Mouse (Mus musculus) liver, embryonic 14.5 days (tissue): ENCODE data around the gene Vamp2.

Experiments used
- CTCF ChIP-seq: IDR thresholded peaks from 2 replicates; pipeline ENCODE4 v1.5.1; 2016; ENCODE audit warnings: antibody characterized with exemption, low read depth, control low read depth
- EP300 ChIP-seq: IDR thresholded peaks from 2 replicates; pipeline ENCODE4 v1.6.1; 2016; ENCODE audit warnings: antibody characterized with exemption, low read depth

GRCm38 (mm10) chr11:69125852-69125918 lies 37.4 kb downstream of the Vamp2 start, which contains the start of gene Aloxe3:
- TF ChIP-seq CTCF (no peak), EP300 (no peak)
